Comparison of ENCODE assay signal across 8 mouse cellular contexts in genomic region chr11:84066071-84066481, GRCm38 (mm10). TPM values are rescaled to one million over a fixed set of nuclear protein-coding genes. Genes with fewer than 3 reads are reported as not detected.
DNase-seq lines count a peak whose midpoint lies in the region; ATAC-seq and TF ChIP-seq lines count a peak whose summit lies in the region.

No protein-coding gene starts in this region.

- TF ChIP-seq EP300 in heart, adult 2 months (IDR thresholded peaks at IDR 0.05; ENCODE audit: insufficient read depth, low read depth, low read length): no peak
- TF ChIP-seq EP300 in MEL (IDR thresholded peaks at IDR 0.05; ENCODE audit: low read depth in 1 of 2, low read length in 2 of 2): no peak

- no peak overlapping the region for H3K4me3 ChIP-seq in heart, adult 2 months
- H3K4me3 ChIP-seq in MEL (ENCODE audit: control insufficient read depth in 1 of 2, insufficient read depth in 1 of 2, low read depth in 2 of 2, low read length in 2 of 2): no peak overlapping the region
- H3K4me3 ChIP-seq in embryonic facial prominence, embryonic 12.5 days: no peak overlapping the region
- H3K4me3 ChIP-seq in intestine, postnatal 0 days (ENCODE audit: low read depth, low read length): no peak overlapping the region
- H3K4me3 ChIP-seq in midbrain, postnatal 0 days (ENCODE audit: low read depth, low read length): peak overlapping the region; percentile 0; the same call in 1 of the 2 replicates

- no peak for ATAC-seq in embryonic facial prominence, embryonic 12.5 days (ENCODE audit: insufficient number of reproducible peaks, insufficient read depth, low FRiP score, low TSS enrichment)
- peak; percentile 13; the same call in 1 of the 2 replicates for ATAC-seq in intestine, postnatal 0 days
- no peak for ATAC-seq in midbrain, postnatal 0 days (ENCODE audit: low FRiP score)

- no peaks in the 10 kb centered on the region for H3K4me1 ChIP-seq in heart, adult 2 months (ENCODE audit: control insufficient read depth, insufficient read depth, low read length)
- peaks cover 2 to 17% of the 10 kb centered on the region in 2 experiments; a peak in 3 of 4 replicates for H3K4me1 ChIP-seq in MEL (ENCODE audit: control insufficient read depth in 1 of 2, insufficient read depth in 2 of 2, low read length in 2 of 2)
- H3K4me1 ChIP-seq in embryonic facial prominence, embryonic 12.5 days: peaks cover 15% of the 10 kb centered on the region
- H3K4me1 ChIP-seq in intestine, postnatal 0 days (replicated peaks; ENCODE audit: control insufficient read depth, insufficient read depth, low read length): no peaks in the 10 kb centered on the region; the same call in 1 of the 2 replicates
- H3K4me1 ChIP-seq in midbrain, postnatal 0 days (ENCODE audit: insufficient read depth, low read length): no peaks in the 10 kb centered on the region

- peaks cover 2% of the 10 kb centered on the region; the same call in 1 of the 2 replicates for H3K27me3 ChIP-seq in heart, adult 2 months (ENCODE audit: control insufficient read depth, insufficient read depth, low read length)
- H3K27me3 ChIP-seq in MEL (ENCODE audit: control insufficient read depth in 1 of 2, insufficient read depth in 2 of 2, low read length in 2 of 2): no peaks in the 10 kb centered on the region
- H3K27me3 ChIP-seq in embryonic facial prominence, embryonic 12.5 days: peaks cover 17% of the 10 kb centered on the region; the same call in 1 of the 2 replicates
- no peaks in the 10 kb centered on the region for H3K27me3 ChIP-seq in intestine, postnatal 0 days (replicated peaks; ENCODE audit: control insufficient read depth, insufficient read depth, low read length)
- H3K27me3 ChIP-seq in midbrain, postnatal 0 days (ENCODE audit: insufficient read depth, low read length): peaks cover 8% of the 10 kb centered on the region; the same call in 1 of the 2 replicates

- H3K27ac ChIP-seq in heart, adult 2 months: no peak overlapping the region
- no peak overlapping the region for H3K27ac ChIP-seq in MEL (ENCODE audit: control insufficient read depth, low read depth, low read length)
- no peak overlapping the region for H3K27ac ChIP-seq in embryonic facial prominence, embryonic 12.5 days
- no peak overlapping the region for H3K27ac ChIP-seq in intestine, postnatal 0 days (ENCODE audit: low read depth, low read length)
- no peak overlapping the region for H3K27ac ChIP-seq in midbrain, postnatal 0 days (ENCODE audit: low read depth, low read length)

- no peak for TF ChIP-seq RAD21 in MEL (IDR thresholded peaks at IDR 0.05; ENCODE audit: low read depth, low read length)

- intact Hi-C loops in heart, adult 2 months (cut with DNase I): loop anchor here (5.0 kb wide), 1 partner anchor 61 kb away; the partner anchor contains the start of genes Acaca and Tada2a
- intact Hi-C loops in left cerebral cortex, postnatal 10 days (cut with DNase I): no loop called here

- peak overlapping the region; percentile 16; the same call in 1 of the 2 replicates for H3K4me2 ChIP-seq in embryonic facial prominence, embryonic 12.5 days (replicated peaks)
- H3K4me2 ChIP-seq in intestine, postnatal 0 days (replicated peaks; ENCODE audit: low read depth): peak overlapping the region; percentile 92
- H3K4me2 ChIP-seq in midbrain, postnatal 0 days (ENCODE audit: low read depth, low read length, poor library complexity, severe bottlenecking): peak overlapping the region; percentile 16; the same call in 1 of the 2 replicates

- H3K79me2 ChIP-seq in heart, adult 2 months (replicated peaks; ENCODE audit: control insufficient read depth, insufficient read depth, low read length): no peaks in the 10 kb centered on the region
- H3K79me2 ChIP-seq in MEL (ENCODE audit: control insufficient read depth, insufficient read depth, low read length, poor library complexity): peaks cover 1% of the 10 kb centered on the region; the same call in 1 of the 2 replicates

- WGBS in heart, adult 2 months: 10% methylated on average over 11 of the region's 11 CpGs
- 6% methylated on average over 11 of the region's 11 CpGs for WGBS in embryonic facial prominence, embryonic 12.5 days
- 6% methylated on average over 11 of the region's 11 CpGs for WGBS in intestine, postnatal 0 days
- 7% methylated on average over 11 of the region's 11 CpGs for WGBS in midbrain, postnatal 0 days

- H3K36me3 ChIP-seq in heart, adult 2 months (ENCODE audit: control insufficient read depth, insufficient read depth, low read length): no peaks in the 10 kb centered on the region
- H3K36me3 ChIP-seq in MEL (ENCODE audit: control insufficient read depth in 1 of 2, insufficient read depth in 2 of 2, low read length in 2 of 2): peaks cover 0 to 9% of the 10 kb centered on the region in 2 experiments; a peak in 2 of 4 replicates
- no peaks in the 10 kb centered on the region for H3K36me3 ChIP-seq in embryonic facial prominence, embryonic 12.5 days
- no peaks in the 10 kb centered on the region for H3K36me3 ChIP-seq in intestine, postnatal 0 days (ENCODE audit: control insufficient read depth, insufficient read depth)
- no peaks in the 10 kb centered on the region for H3K36me3 ChIP-seq in midbrain, postnatal 0 days (ENCODE audit: insufficient read depth, low read length)

- no peaks in the 10 kb centered on the region for H3K9me3 ChIP-seq in MEL (replicated peaks; ENCODE audit: insufficient read depth, low read length)
- H3K9me3 ChIP-seq in embryonic facial prominence, embryonic 12.5 days: no peaks in the 10 kb centered on the region
- H3K9me3 ChIP-seq in intestine, postnatal 0 days (ENCODE audit: control insufficient read depth): no peaks in the 10 kb centered on the region
- H3K9me3 ChIP-seq in midbrain, postnatal 0 days (ENCODE audit: low read length): no peaks in the 10 kb centered on the region

- peak; percentile 51 for TF ChIP-seq CTCF in heart, adult 2 months (IDR thresholded peaks at IDR 0.05)
- peak in 1 of 3 experiments; percentile 3; a peak in 1 of 6 replicates for TF ChIP-seq CTCF in MEL (IDR thresholded peaks at IDR 0.05 in 2 of 3, conservative IDR thresholded peaks at IDR 0.05 in 1 of 3; ENCODE audit: control insufficient read depth in 1 of 3, insufficient read depth in 1 of 3, low read depth in 2 of 3, low read length in 3 of 3, poor library complexity in 1 of 3, severe bottlenecking in 1 of 3)
- TF ChIP-seq CTCF in intestine, postnatal 0 days (IDR thresholded peaks at IDR 0.05; ENCODE audit: low read depth): peak; percentile 72
- TF ChIP-seq CTCF in midbrain, postnatal 0 days (IDR thresholded peaks at IDR 0.05): peak; percentile 76

- TF ChIP-seq POLR2A in heart, adult 2 months (IDR thresholded peaks at IDR 0.05; ENCODE audit: insufficient read depth, low read depth, low read length): no peak
- TF ChIP-seq POLR2A in MEL (IDR thresholded peaks at IDR 0.05; ENCODE audit: control insufficient read depth in 1 of 2, insufficient read depth in 1 of 2, low read depth in 1 of 2, low read length in 2 of 2, poor library complexity in 1 of 2): no peak

- H3K9ac ChIP-seq in heart, adult 2 months (ENCODE audit: low read depth, low read length): no peak overlapping the region
- no peak overlapping the region for H3K9ac ChIP-seq in MEL (ENCODE audit: control insufficient read depth, low read depth, low read length, poor library complexity, severe bottlenecking)
- no peak overlapping the region for H3K9ac ChIP-seq in embryonic facial prominence, embryonic 12.5 days
- H3K9ac ChIP-seq in intestine, postnatal 0 days (ENCODE audit: low read depth, low read length): no peak overlapping the region
- H3K9ac ChIP-seq in midbrain, postnatal 0 days (replicated peaks; ENCODE audit: low read length, poor library complexity, severe bottlenecking): no peak overlapping the region

- no peak for DNase-seq in heart, adult 2 months
- DNase-seq in heart, adult 8-10 months (ENCODE audit: low spot score): no peak
- DNase-seq in MEL (ENCODE audit: low read depth, low spot score): peak; percentile 23
- peak; percentile 62 for DNase-seq in midbrain, postnatal 0 days (ENCODE audit: low spot score)
- DNase-seq in left cerebral cortex, postnatal 10 days (ENCODE audit: extremely low spot score in 1 of 2, low spot score in 2 of 2): no peak
- DNase-seq in testis, postnatal 14 days (ENCODE audit: low spot score): no peak

TF ChIP-seq in MEL, 35 proteins besides CTCF, POLR2A, EP300 and RAD21:
- TF ChIP-seq KAT2A (conservative IDR thresholded peaks at IDR 0.05; ENCODE audit: low read depth, low read length) (no peak), SMC3 (IDR thresholded peaks at IDR 0.05; ENCODE audit: low read depth, low read length) (no peak), MAZ (IDR thresholded peaks at IDR 0.05; ENCODE audit: low read depth, low read length) (no peak), CHD1 (IDR thresholded peaks at IDR 0.05; ENCODE audit: low read depth, low read length) (no peak), MYB (IDR thresholded peaks at IDR 0.05; ENCODE audit: low read depth, low read length) (no peak), GABPA (IDR thresholded peaks at IDR 0.05; ENCODE audit: low read depth, low read length) (no peak), HCFC1 (IDR thresholded peaks at IDR 0.05; ENCODE audit: low read depth, low read length) (no peak), SIN3A (IDR thresholded peaks at IDR 0.05; ENCODE audit: low read length) (no peak), CHD2 (IDR thresholded peaks at IDR 0.05; ENCODE audit: low read length) (no peak), ZNF384 (IDR thresholded peaks at IDR 0.05; ENCODE audit: low read depth, low read length) (no peak), USF2 (IDR thresholded peaks at IDR 0.05; ENCODE audit: borderline replicate concordance in 1 of 2, insufficient read depth in 1 of 2, low read depth in 1 of 2, low read length in 2 of 2) (no peak), TAL1 (IDR thresholded peaks at IDR 0.05; ENCODE audit: low read length) (no peak), ZMIZ1 (IDR thresholded peaks at IDR 0.05; ENCODE audit: low read depth, low read length) (no peak), USF1 (IDR thresholded peaks at IDR 0.05; ENCODE audit: low read depth, low read length) (no peak), ZKSCAN1 (IDR thresholded peaks at IDR 0.05; ENCODE audit: low read depth, low read length) (no peak)
TF ChIP-seq in MEL: peak in this region for 0.

RNA-seq across cellular contexts. Expression of gene Dusp14, which starts 3.0 kb away (rescaled TPM):
- under 1 TPM; 0.34 to 0.48 TPM for total RNA-seq in heart, adult 2 months (2021)
- 1.2 and 3.5 TPM in 2 replicates for polyA plus RNA-seq in heart, adult 2 months (2012; rRNA removed)
- under 1 TPM in 3 of 4 experiments, not detected in 1; 0.50 to 0.80 (median 0.78) TPM for total RNA-seq in heart, adult 8-10 months (2022)
- 6.6 and 7.9 TPM in 2 replicates for total RNA-seq in MEL (2012; rRNA removed)
- 1 to 10 TPM in 1 of 2 experiments, not detected in 1; 9.7 TPM for polyA plus RNA-seq in MEL (2012; ENCODE audit: insufficient read depth in 1 of 2, insufficient read length in 2 of 2, low read depth in 1 of 2, low replicate concordance in 2 of 2, missing spikeins in 1 of 2)
- 13.5 and 16.0 TPM in 2 replicates for polyA plus RNA-seq in embryonic facial prominence, embryonic 12.5 days (2016; fragmentation: Nextera tagmentation; extraction: Ambion mirVana)
- polyA plus RNA-seq in intestine, postnatal 0 days (2015; fragmentation: Nextera tagmentation; extraction: Ambion mirVana): 27.6 and 28.0 TPM in 2 replicates
- total RNA-seq in midbrain, postnatal 0 days (2014; rRNA removed): 9.1 and 18.1 TPM in 2 replicates
- polyA plus RNA-seq in midbrain, postnatal 0 days (2015; fragmentation: Nextera tagmentation; extraction: Ambion mirVana): 8.8 and 8.9 TPM in 2 replicates
- total RNA-seq in left cerebral cortex, postnatal 10 days (2021): 10 to 100 TPM; 28.2 to 29.4 TPM

Comparison
In these comparisons a context has a peak if more than half of its experiments do, and no peak if none do; other contexts are left out.
1. DNase-seq: peak in MEL (single experiment) and midbrain, postnatal 0 days (single experiment); none in heart, adult 2 months (0 of 2), heart, adult 8-10 months (single experiment), left cerebral cortex, postnatal 10 days (0 of 2) and testis, postnatal 14 days (single experiment).
2. H3K4me2 ChIP-seq: peak in every context shown above with its lines; median percentile 92 in intestine, postnatal 0 days; 16 in embryonic facial prominence, embryonic 12.5 days; 16 in midbrain, postnatal 0 days.